Mouse (Mus musculus) thymus, adult 18-20 months (tissue): Measurements from ENCODE around the gene BC030867.

ENCODE experiments used
- DNase-seq, 2 experiments: peaks; one replicate each; pipeline ENCODE4 v3.0.0; 2022; ENCODE audit warnings: mixed read lengths in 2 of 2

Gene BC030867

GRCm38 (mm10) chr11:102294887-102295597 lies 46.4 kb downstream of the BC030867 start:
- DNase-seq, result peak; percentile 48 to 78

GRCm38 (mm10) chr11:102295598-102296471 lies 47.2 kb downstream of the BC030867 start:
- peak; percentile 65 to 69 for DNase-seq

- DNase-seq, result peak; percentile 99 to 100
Measured at GRCm38 (mm10) chr11:102296491-102297472, 48.1 kb downstream of the BC030867 start, which contains the start of gene Atxn7l3. TSS of gene Atxn7l3 (minus strand) at chr11:102296631.

GRCm38 (mm10) chr11:102297577-102298556 lies 49.2 kb downstream of the BC030867 start:
- no peak for DNase-seq

- DNase-seq, result no peak
Measured at GRCm38 (mm10) chr11:102299839-102300238, 51.2 kb downstream of the BC030867 start.

GRCm38 (mm10) chr11:102304141-102304540 lies 55.5 kb downstream of the BC030867 start:
- no peak for DNase-seq

- DNase-seq, result peak in 1 of 2 experiments; percentile 1
Measured at GRCm38 (mm10) chr11:102305359-102305758, 56.7 kb downstream of the BC030867 start.

- DNase-seq, result no peak
Measured at GRCm38 (mm10) chr11:102308104-102308503, 59.4 kb downstream of the BC030867 start.

GRCm38 (mm10) chr11:102308979-102309378 lies 60.3 kb downstream of the BC030867 start:
- peak; percentile 89 to 92 for DNase-seq

- no peak for DNase-seq
Measured at GRCm38 (mm10) chr11:102309821-102310617, 61.3 kb downstream of the BC030867 start.

GRCm38 (mm10) chr11:102310768-102311695 lies 62.4 kb downstream of the BC030867 start:
- DNase-seq, result no peak

GRCm38 (mm10) chr11:102311966-102312365 lies 63.3 kb downstream of the BC030867 start:
- no peak for DNase-seq

- no peak for DNase-seq
Measured at GRCm38 (mm10) chr11:102312586-102312985, 63.9 kb downstream of the BC030867 start.

- no peak for DNase-seq
Measured at GRCm38 (mm10) chr11:102314321-102314720, 65.6 kb downstream of the BC030867 start.
